Comparison of ENCODE assay signal across 9 mouse cellular contexts in the genomic region with DNA sequence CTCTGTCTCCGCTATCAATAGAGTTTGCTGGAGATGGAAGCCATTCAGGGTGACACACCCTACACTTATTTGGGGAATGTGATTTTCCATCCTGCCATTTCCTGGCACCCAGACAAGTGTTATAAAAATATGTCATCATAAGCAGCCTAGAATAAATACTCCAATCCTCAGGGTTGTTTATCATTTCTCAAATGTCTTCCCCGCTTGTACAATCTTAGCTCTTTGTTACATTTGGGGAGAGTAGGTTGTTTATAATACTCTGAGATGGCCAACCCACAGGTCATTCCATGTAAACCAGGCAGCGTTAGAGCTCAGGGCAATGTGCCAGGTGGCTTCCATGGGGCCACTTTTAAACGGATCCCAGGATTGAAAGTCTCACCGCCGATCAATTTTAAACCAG.
DNase-seq lines count a peak whose midpoint lies in the region; ATAC-seq and TF ChIP-seq lines count a peak whose summit lies in the region.
"Had no signal": no experiment of that assay in that cellular context is flagged by ENCODE, and none has a peak within 500 bp of the region (broad histone marks: within the 10 kb centered on the region; RNA-seq: fewer than 3 reads in every experiment).

No protein-coding gene starts in this region.

- no peaks in the 10 kb centered on the region for H3K36me3 ChIP-seq in heart, postnatal 0 days (replicated peaks; ENCODE audit: control insufficient read depth, insufficient read depth, low read length)
- H3K36me3 ChIP-seq: liver, embryonic 13.5 days had no signal

- peaks cover 8% of the 10 kb centered on the region; the same call in 1 of the 2 replicates for H3K4me1 ChIP-seq in heart, postnatal 0 days (ENCODE audit: control insufficient read depth, insufficient read depth)
- H3K4me1 ChIP-seq: liver, embryonic 13.5 days had no signal

- WGBS in heart, postnatal 0 days: 32% methylated on average over 6 of the region's 6 CpGs

- no peak overlapping the region for H3K4me2 ChIP-seq in heart, postnatal 0 days (ENCODE audit: low read depth, low read length)
- H3K4me2 ChIP-seq: liver, embryonic 13.5 days had no signal

- DNase-seq in heart, postnatal 0 days (ENCODE audit: low spot score): peak; percentile 24
- DNase-seq in heart, postnatal 36 days: no peak
- peak; percentile 92 for DNase-seq in 3T3-L1 (ENCODE audit: low read depth, low spot score)
- DNase-seq in brain, adult 2 months (ENCODE audit: low read depth, low spot score): peak; percentile 22
- peak; percentile 73 for DNase-seq in lung, postnatal 25 days (ENCODE audit: low spot score)
- DNase-seq in B cell, adult 2 months: no peak
- no peak for DNase-seq in spleen, postnatal 10 days (ENCODE audit: low spot score in 2 of 2)
- DNase-seq: liver, embryonic 13.5 days had no signal

- no peaks in the 10 kb centered on the region for H3K9me3 ChIP-seq in heart, postnatal 0 days (replicated peaks; ENCODE audit: control insufficient read depth, low read length)
- H3K9me3 ChIP-seq: liver, embryonic 13.5 days had no signal

- H3K27ac ChIP-seq in heart, postnatal 0 days (ENCODE audit: low read depth): 0 out of 2 replicates have a peak overlapping the region, but pooled peaks have one; percentile 1
- H3K27ac ChIP-seq: hindbrain, postnatal 0 days; liver, embryonic 13.5 days had no signal

- no peak for TF ChIP-seq EP300 in heart, postnatal 0 days (IDR thresholded peaks at IDR 0.05; ENCODE audit: low read depth)

- no peak overlapping the region for H3K4me3 ChIP-seq in heart, postnatal 0 days (ENCODE audit: low read depth, low read length)
- H3K4me3 ChIP-seq: liver, embryonic 13.5 days had no signal

- intact Hi-C loops in heart, postnatal 36 days (cut with DNase I): no loop called here

- no peaks in the 10 kb centered on the region for H3K27me3 ChIP-seq in heart, postnatal 0 days (ENCODE audit: control insufficient read depth, insufficient read depth, low read length)
- H3K27me3 ChIP-seq: liver, embryonic 13.5 days had no signal

- H3K9ac ChIP-seq in heart, postnatal 0 days (replicated peaks; ENCODE audit: low read depth, low read length): no peak overlapping the region
- H3K9ac ChIP-seq: liver, embryonic 13.5 days had no signal

- no peak for ATAC-seq in heart, postnatal 0 days (ENCODE audit: insufficient read depth, low read depth)
- ATAC-seq: hindbrain, postnatal 0 days had no signal

- TF ChIP-seq CTCF in heart, postnatal 0 days (IDR thresholded peaks at IDR 0.05; ENCODE audit: low read depth): no peak

Comparison
In these comparisons a context has a peak if more than half of its experiments do, and no peak if none do; other contexts are left out.
1. DNase-seq: peak in heart, postnatal 0 days (single experiment), 3T3-L1 (single experiment), brain, adult 2 months (single experiment) and lung, postnatal 25 days (single experiment); none in heart, postnatal 36 days (0 of 2), B cell, adult 2 months (0 of 2) and spleen, postnatal 10 days (0 of 2).